Mouse (Mus musculus) thymus, adult 2 months (tissue): Measurements from ENCODE around the gene Nelfcd. TPM values are rescaled to one million over a fixed set of nuclear protein-coding genes. Genes with fewer than 3 reads are reported as not detected.

Experiments
- DNase-seq: peaks from one replicate; pipeline ENCODE4 v3.0.0; 2021
- H3K27ac ChIP-seq: fragments of 200-500 bp; 2 replicates; pipeline ENCODE4 v1.5.1; 2012; ENCODE audit warnings: low read length, control low read depth; ENCODE audit not compliant: control insufficient read depth, insufficient read depth
- H3K27me3 ChIP-seq: fragments of 200-500 bp; 2 replicates; pipeline ENCODE4 v1.6.1; 2012; ENCODE audit warnings: mild to moderate bottlenecking, low read length, moderate library complexity, mixed read lengths; ENCODE audit not compliant: control insufficient read depth, insufficient read depth
- H3K36me3 ChIP-seq: fragments of 200-500 bp; 2 replicates; pipeline ENCODE4 v1.6.1; 2012; ENCODE audit warnings: mild to moderate bottlenecking, low read length, moderate library complexity; ENCODE audit not compliant: control insufficient read depth, insufficient read depth
- H3K4me1 ChIP-seq: fragments of 200-500 bp; replicated peaks from 2 replicates; pipeline ENCODE4 v1.6.1; 2012; ENCODE audit warnings: low read length; ENCODE audit not compliant: control insufficient read depth, insufficient read depth
- H3K4me3 ChIP-seq: fragments of 200-500 bp; 2 replicates; pipeline ENCODE4 v1.5.1; 2012; ENCODE audit warnings: mild to moderate bottlenecking, low read length, control low read depth, moderate library complexity; ENCODE audit not compliant: control insufficient read depth, insufficient read depth
- CTCF ChIP-seq: fragments of 200-500 bp; IDR thresholded peaks from 2 replicates; pipeline ENCODE4 v1.5.1; 2012; ENCODE audit warnings: mild to moderate bottlenecking, control low read depth, low read length, moderate library complexity, borderline replicate concordance; ENCODE audit not compliant: control insufficient read depth, poor library complexity, insufficient read depth; ENCODE audit errors: extremely low read depth
- POLR2A ChIP-seq: fragments of 200-500 bp; IDR thresholded peaks from 2 replicates; pipeline ENCODE4 v1.6.1; 2012; ENCODE audit warnings: mild to moderate bottlenecking, low read length, control low read depth, moderate library complexity; ENCODE audit not compliant: control insufficient read depth, poor library complexity, insufficient read depth; ENCODE audit errors: extremely low read depth
- WGBS: fragments of 180-500 bp; shearing (Covaris S2); methylation state at CpG from one replicate; pipeline ENCODE4 v1.1.7; 2018; 5-methylcytosine and 5-hydroxymethylcytosine counted together
- polyA plus RNA-seq: library from polyadenylated mRNA; depleted of rRNA; stranded (reverse); fragments of >200 nt; gene quantifications from 2 replicates; pipeline ENCODE4 v1.2.3, GENCODE M21; 2012

Nelfcd gene
- polyA plus RNA-seq, 1 experiment: 99.3 TPM

DNA sequence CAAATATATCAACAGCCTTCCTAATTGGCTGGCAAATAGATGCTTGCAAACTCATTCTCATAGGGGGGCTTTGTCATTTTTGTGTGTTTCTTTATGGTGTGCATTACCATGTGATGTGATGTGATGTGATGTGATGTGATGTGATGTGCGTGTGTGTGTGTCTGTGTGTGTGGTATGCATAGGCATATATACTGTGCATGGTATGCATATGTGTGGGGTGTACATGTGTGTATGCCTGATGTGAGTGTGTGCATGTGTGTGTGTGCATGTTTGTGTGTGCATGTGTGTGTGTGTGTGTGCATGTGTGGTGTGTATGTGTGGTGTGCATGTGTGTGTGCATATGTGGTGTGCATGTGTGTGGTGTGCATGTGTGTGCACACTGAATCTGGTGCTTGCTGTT is 18.5 kb upstream of the Nelfcd start:
- H3K4me3 ChIP-seq: no peak overlapping the region
- 100% methylated on average over 1 of the region's 1 CpGs for WGBS
- no peak for DNase-seq
- H3K27ac ChIP-seq: no peak overlapping the region
- no peaks in the 10 kb centered on the region for H3K36me3 ChIP-seq
- no peak for TF ChIP-seq CTCF
- TF ChIP-seq POLR2A: no peak
- H3K27me3 ChIP-seq: no peaks in the 10 kb centered on the region
- H3K4me1 ChIP-seq: no peaks in the 10 kb centered on the region

DNA sequence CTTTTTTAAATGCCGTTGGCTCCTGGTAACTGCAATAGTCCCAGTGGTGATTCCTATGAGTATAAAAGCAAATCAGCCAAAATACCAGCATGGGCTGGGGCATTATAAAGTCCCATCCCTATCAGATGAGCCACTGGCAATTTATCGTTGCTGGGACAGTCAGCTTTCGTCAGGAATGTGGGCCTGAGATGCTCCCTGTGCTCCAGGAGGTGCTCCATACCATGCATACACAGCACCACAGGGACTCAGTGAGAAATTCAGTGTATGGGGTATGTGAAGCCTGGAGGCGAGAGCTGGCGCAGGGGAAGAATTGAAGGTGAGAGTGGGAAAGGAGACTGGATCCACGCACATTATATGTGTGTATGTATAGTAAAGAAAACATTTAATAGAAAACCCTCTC is 17.7 kb upstream of the Nelfcd start:
- Histone ChIP-seq H3K27me3 (no peaks in the 10 kb centered on the region), H3K4me3 (no peak overlapping the region), H3K27ac (no peak overlapping the region), H3K4me1 (no peaks in the 10 kb centered on the region), H3K36me3 (no peaks in the 10 kb centered on the region)
- 93% methylated on average over 6 of the region's 6 CpGs for WGBS
- DNase-seq: no peak
- TF ChIP-seq CTCF (no peak), POLR2A (no peak)

DNA sequence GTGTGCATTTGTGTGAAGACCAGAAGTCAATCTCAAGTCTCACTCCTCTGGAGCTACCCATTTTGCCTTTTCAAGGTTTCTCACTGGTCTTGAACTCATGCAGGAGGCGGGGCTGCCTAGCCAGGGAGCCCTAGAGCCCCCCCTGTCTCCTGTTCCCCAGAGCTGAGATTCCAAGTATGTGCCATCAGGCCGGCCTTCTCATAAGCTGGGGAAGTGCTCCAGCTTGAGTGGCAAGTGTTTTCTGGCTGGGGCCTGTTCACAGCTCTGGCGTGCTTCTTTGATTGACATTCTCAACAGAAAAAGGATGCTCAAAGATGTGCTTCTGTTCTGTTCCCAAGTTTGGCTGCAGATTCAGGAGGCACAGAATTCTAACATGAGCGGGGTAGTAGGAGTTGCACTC is 15.2 kb upstream of the Nelfcd start:
- Histone ChIP-seq H3K4me1 (no peaks in the 10 kb centered on the region), H3K27me3 (no peaks in the 10 kb centered on the region), H3K27ac (no peak overlapping the region), H3K4me3 (no peak overlapping the region), H3K36me3 (no peaks in the 10 kb centered on the region)
- WGBS: 92% methylated on average over 4 of the region's 4 CpGs
- DNase-seq: no peak
- TF ChIP-seq CTCF (no peak), POLR2A (no peak)

DNA sequence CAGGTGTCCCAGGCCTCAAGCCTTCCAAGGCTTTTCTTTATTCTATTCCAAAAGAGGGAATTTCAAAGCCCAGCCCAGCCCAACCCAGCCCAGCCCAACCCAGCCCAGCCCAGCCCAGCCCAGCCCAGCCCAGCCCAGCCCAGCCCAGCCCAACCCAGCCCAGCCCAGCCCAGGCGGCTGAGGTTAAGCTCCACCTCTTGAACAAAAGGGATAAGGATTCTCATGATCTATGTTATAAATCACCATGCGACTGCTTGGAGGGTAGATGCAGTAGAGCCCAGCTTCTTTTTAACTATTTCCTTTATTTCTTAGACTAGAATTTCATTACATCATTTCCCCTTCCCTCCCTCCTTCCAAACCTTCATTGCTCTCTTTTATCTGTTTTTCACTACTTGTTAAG is 5.4 kb upstream of the Nelfcd start:
- DNase-seq: no peak
- 94% methylated on average over 2 of the region's 2 CpGs for WGBS

DNA sequence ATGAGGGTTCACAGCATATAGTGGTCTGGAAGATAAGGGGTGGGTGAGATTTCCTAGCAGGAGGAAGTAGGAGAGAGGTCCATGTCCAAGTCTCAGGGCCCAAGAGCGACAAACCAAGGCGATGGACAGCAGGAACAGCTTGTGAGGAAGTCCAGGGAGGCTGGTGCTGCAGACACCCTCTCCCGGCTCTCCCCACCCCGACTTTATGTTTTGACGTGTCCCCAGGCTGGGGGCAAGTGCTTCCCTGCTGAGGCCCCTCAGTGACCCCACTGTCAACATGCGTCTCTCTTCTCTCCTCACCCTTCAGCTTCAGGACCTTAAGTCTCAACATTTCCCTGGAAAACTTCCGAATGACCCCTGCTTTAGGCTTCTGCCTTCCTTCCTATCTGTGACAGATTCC is 2.5 kb upstream of the Nelfcd start:
- H3K4me3 ChIP-seq: no peak overlapping the region
- no peaks in the 10 kb centered on the region for H3K27me3 ChIP-seq
- H3K36me3 ChIP-seq: no peaks in the 10 kb centered on the region
- TF ChIP-seq CTCF (no peak), POLR2A (no peak)
- no peak overlapping the region for H3K27ac ChIP-seq
- H3K4me1 ChIP-seq: peaks cover 6% of the 10 kb centered on the region
- WGBS: 87% methylated on average over 7 of the region's 7 CpGs
- DNase-seq: no peak

More for the DNA sequence above, 5.4 kb upstream of the Nelfcd start:
- Histone ChIP-seq H3K36me3 (no peaks in the 10 kb centered on the region), H3K27me3 (no peaks in the 10 kb centered on the region), H3K27ac (no peak overlapping the region), H3K4me1 (no peaks in the 10 kb centered on the region), H3K4me3 (no peak overlapping the region)
- TF ChIP-seq CTCF (no peak), POLR2A (no peak)

DNA sequence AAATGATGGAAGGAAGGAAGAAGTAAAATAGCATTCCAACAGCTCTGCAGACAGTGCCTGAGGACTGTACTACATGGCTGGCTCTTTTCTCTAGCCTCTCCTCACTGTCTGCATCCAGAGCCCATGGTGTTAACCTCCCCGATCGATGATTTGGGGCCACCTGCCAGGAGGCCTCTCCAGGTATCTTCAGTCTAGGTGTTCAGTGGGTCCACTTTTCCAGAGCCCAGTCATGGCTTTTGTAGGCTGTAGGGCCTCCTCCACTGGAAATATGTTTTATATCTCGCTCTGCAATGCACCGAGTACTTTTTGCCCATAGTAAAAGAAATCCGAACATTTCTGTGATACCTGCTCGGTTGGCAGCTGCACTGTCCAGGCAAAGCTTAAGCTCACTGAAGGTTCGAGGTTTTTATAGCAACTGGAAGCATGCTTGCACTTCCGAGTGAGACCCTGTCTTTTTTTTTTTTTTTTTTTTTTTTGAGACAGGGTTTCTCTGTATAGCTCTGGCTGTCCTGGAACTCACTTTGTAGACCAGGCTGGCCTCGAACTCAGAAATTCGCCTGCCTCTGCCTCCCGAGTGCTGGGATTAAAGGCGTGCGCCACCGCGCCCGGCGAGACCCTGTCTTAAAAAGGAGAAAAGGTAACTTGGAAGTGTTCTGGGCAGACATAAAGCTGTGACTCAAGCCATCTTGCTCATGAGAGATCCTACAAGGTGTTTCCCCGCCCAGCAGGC is 438 bp upstream of the Nelfcd start:
- no peak overlapping the region for H3K4me3 ChIP-seq

DNA sequence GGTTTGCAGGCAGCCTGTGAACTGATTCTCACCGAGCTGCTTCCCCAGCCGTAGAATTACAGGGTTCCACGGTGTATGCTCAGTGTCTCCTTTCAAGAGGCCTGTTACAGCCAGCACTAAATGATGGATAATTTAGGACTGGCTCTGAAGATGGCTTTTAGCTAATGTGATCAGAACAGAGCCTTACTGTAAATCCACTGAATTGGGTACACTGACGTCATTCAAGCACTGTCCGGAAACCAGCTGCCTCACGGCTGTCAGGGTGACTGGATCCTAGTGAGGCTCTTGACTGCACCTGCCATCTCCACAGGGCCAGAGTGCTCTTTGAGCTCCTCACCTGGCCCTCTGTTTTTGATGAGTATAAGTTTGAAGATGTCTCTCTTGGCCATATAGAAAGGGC is 5.5 kb downstream of the Nelfcd start:
- Histone ChIP-seq H3K27me3 (no peaks in the 10 kb centered on the region), H3K4me1 (peaks cover 5% of the 10 kb centered on the region), H3K4me3 (no peak overlapping the region), H3K36me3 (peaks cover 17% of the 10 kb centered on the region), H3K27ac (no peak overlapping the region)
- DNase-seq: no peak
- TF ChIP-seq POLR2A: no peak
- TF ChIP-seq CTCF: no peak
- 96% methylated on average over 6 of the region's 6 CpGs for WGBS

More for the DNA sequence above, 438 bp upstream of the Nelfcd start:
- WGBS: 61% methylated on average over 18 of the region's 18 CpGs
- H3K27me3 ChIP-seq: no peaks in the 10 kb centered on the region
- no peak for TF ChIP-seq POLR2A
- no peak for TF ChIP-seq CTCF
- no peak for DNase-seq
- H3K36me3 ChIP-seq: no peaks in the 10 kb centered on the region; the same call in 1 of the 2 replicates
- H3K4me1 ChIP-seq: peaks cover 6% of the 10 kb centered on the region
- H3K27ac ChIP-seq: no peak overlapping the region
